Mouse (Mus musculus) limb, embryonic 14.5 days (tissue): ENCODE data around the gene Cyp4v3. TPM values are rescaled to one million over a fixed set of nuclear protein-coding genes. Genes with fewer than 3 reads are reported as not detected.

Experiments used
- ATAC-seq: fragments of 200-750 bp; cut with Nextera tagmentation; 2 replicates; pipeline ENCODE4 v1.8.0; 2017; ENCODE audit warnings: low read depth, moderate number of reproducible peaks, moderate TSS enrichment; ENCODE audit not compliant: low FRiP score
- DNase-seq: peaks from one replicate; pipeline ENCODE4 v3.0.0-alpha.2; 2015; ENCODE audit warnings: low spot score
- H3K27ac ChIP-seq: fragments of 300-500 bp; sonication (generic); replicated peaks from 2 replicates; pipeline ENCODE4 v1.5.1; 2014; ENCODE audit warnings: low read depth, mild to moderate bottlenecking, low read length, moderate library complexity, mixed read lengths
- H3K27me3 ChIP-seq: fragments of 300-500 bp; sonication (generic); 2 replicates; pipeline ENCODE4 v1.6.1; 2014; ENCODE audit warnings: low read length, mixed read lengths; ENCODE audit not compliant: control insufficient read depth, insufficient read depth
- H3K36me3 ChIP-seq: fragments of 300-500 bp; sonication (generic); 2 replicates; pipeline ENCODE4 v1.6.1; 2014; ENCODE audit warnings: mild to moderate bottlenecking, low read length, moderate library complexity, mixed read lengths; ENCODE audit not compliant: control insufficient read depth, insufficient read depth
- H3K4me1 ChIP-seq: fragments of 300-500 bp; sonication (generic); 2 replicates; pipeline ENCODE4 v1.6.1; 2014; ENCODE audit warnings: antibody characterized with exemption, low read length, mixed read lengths; ENCODE audit not compliant: control insufficient read depth, insufficient read depth
- H3K4me2 ChIP-seq: fragments of 300-500 bp; sonication (generic); replicated peaks from 2 replicates; pipeline ENCODE4 v1.6.1; 2014; ENCODE audit warnings: low read depth, mild to moderate bottlenecking, low read length, moderate library complexity; ENCODE audit not compliant: severe bottlenecking
- H3K4me3 ChIP-seq: fragments of 300-500 bp; sonication (generic); replicated peaks from 2 replicates; pipeline ENCODE4 v1.5.1; 2014; ENCODE audit warnings: low read length
- H3K9ac ChIP-seq: fragments of 300-500 bp; sonication (generic); 2 replicates; pipeline ENCODE4 v1.6.1; 2014; ENCODE audit warnings: mild to moderate bottlenecking, low read depth, low read length, moderate library complexity; ENCODE audit not compliant: severe bottlenecking
- H3K9me3 ChIP-seq: fragments of 300-500 bp; sonication (generic); 2 replicates; pipeline ENCODE4 v1.6.1; 2016; ENCODE audit warnings: low read length; ENCODE audit not compliant: control insufficient read depth
- POLR2A ChIP-seq: fragments of 200-500 bp; IDR thresholded peaks from 2 replicates; pipeline ENCODE4 v1.8.0; 2012; ENCODE audit warnings: inconsistent platforms, mild to moderate bottlenecking, moderate library complexity, borderline replicate concordance; ENCODE audit not compliant: insufficient read depth, insufficient read length; ENCODE audit errors: extremely low read depth
- WGBS: fragments of 180-500 bp; shearing (Covaris S2); extraction: QIAGEN DNeasy Blood & Tissue Kit; methylation state at CpG from one replicate; pipeline ENCODE4 v1.1.7; 2014; 5-methylcytosine and 5-hydroxymethylcytosine counted together
- polyA plus RNA-seq, 2 experiments: library from polyadenylated mRNA; depleted of rRNA in 1 of 2; stranded (reverse) in 1 of 2; unstranded in 1 of 2; fragments of >200 nt; fragmentation: Nextera tagmentation in 1 of 2; extraction: Ambion mirVana in 1 of 2; gene quantifications; 2 replicates each; pipeline versions ENCODE4 v1.2.1 to v1.2.3; 2012 to 2014

Cyp4v3 gene
- polyA plus RNA-seq, 2 experiments = 0.98 to 1.4 TPM

DNA sequence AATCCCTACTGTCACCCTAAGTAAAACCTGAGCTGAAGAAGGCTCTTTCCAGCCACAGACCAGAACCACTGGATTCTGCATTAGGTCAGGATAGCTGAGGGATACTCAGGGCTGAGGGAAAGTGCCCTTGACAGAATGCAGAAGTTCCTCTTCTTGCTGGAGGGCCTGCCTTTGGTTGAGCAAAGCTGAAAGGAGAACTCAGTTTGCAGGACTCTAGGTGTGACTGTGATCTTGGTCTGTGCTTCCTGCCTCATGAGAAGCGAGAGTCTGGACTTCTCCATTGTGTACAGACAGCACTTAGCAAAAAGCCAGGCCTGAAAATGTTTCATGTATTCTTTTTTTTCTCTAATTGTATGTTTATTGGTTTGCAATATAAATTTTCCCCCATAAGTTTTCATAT is 34.1 kb upstream of the Cyp4v3 start:
- WGBS = 89% methylated on average over 1 of the region's 1 CpGs
- H3K9ac ChIP-seq = no peak overlapping the region
- H3K4me2 ChIP-seq = no peak overlapping the region
- DNase-seq (no peak), ATAC-seq (no peak)
- TF ChIP-seq POLR2A = no peak
- no peak overlapping the region for H3K4me3 ChIP-seq
- no peaks in the 10 kb centered on the region for H3K36me3 ChIP-seq
- peaks cover 4% of the 10 kb centered on the region for H3K4me1 ChIP-seq
- no peaks in the 10 kb centered on the region for H3K9me3 ChIP-seq
- H3K27ac ChIP-seq = no peak overlapping the region
- H3K27me3 ChIP-seq = no peaks in the 10 kb centered on the region

- no peak overlapping the region for H3K9ac ChIP-seq
- no peak for TF ChIP-seq POLR2A
- no peaks in the 10 kb centered on the region for H3K9me3 ChIP-seq
- H3K4me2 ChIP-seq = no peak overlapping the region
- no peaks in the 10 kb centered on the region for H3K4me1 ChIP-seq
- no peak overlapping the region for H3K27ac ChIP-seq
- no peaks in the 10 kb centered on the region for H3K27me3 ChIP-seq
- no peaks in the 10 kb centered on the region for H3K36me3 ChIP-seq
- DNase-seq = no peak
- H3K4me3 ChIP-seq = no peak overlapping the region
- WGBS = 52% methylated on average over 1 of the region's 1 CpGs
- no peak for ATAC-seq
Observed at GRCm38 (mm10) chr8:45363220-45363619, 30.2 kb upstream of the Cyp4v3 start.

- H3K9ac ChIP-seq = no peak overlapping the region
- peaks cover 6% of the 10 kb centered on the region; the same call in 1 of the 2 replicates for H3K4me1 ChIP-seq
- TF ChIP-seq POLR2A = no peak
- ATAC-seq (no peak), DNase-seq (peak; percentile 37)
- no peak overlapping the region for H3K27ac ChIP-seq
- no peaks in the 10 kb centered on the region for H3K9me3 ChIP-seq
- 66% methylated on average over 6 of the region's 6 CpGs for WGBS
- H3K36me3 ChIP-seq = no peaks in the 10 kb centered on the region
- no peaks in the 10 kb centered on the region for H3K27me3 ChIP-seq
- H3K4me3 ChIP-seq = no peak overlapping the region
- H3K4me2 ChIP-seq = no peak overlapping the region
Observed at GRCm38 (mm10) chr8:45362323-45362722, 29.3 kb upstream of the Cyp4v3 start.

- Histone ChIP-seq H3K4me2 (peak overlapping the region; percentile 86; the same call in 1 of the 2 replicates), H3K27me3 (no peaks in the 10 kb centered on the region), H3K27ac (no peak overlapping the region; the same call in 1 of the 2 replicates), H3K4me1 (peaks cover 6% of the 10 kb centered on the region; the same call in 1 of the 2 replicates), H3K4me3 (no peak overlapping the region), H3K9ac (no peak overlapping the region), H3K36me3 (peaks cover 2% of the 10 kb centered on the region; the same call in 1 of the 2 replicates), H3K9me3 (no peaks in the 10 kb centered on the region)
- no peak for ATAC-seq
- 79% methylated on average over 6 of the region's 6 CpGs for WGBS
- no peak for TF ChIP-seq POLR2A
- no peak for DNase-seq
Observed at GRCm38 (mm10) chr8:45359091-45359605, 26.1 kb upstream of the Cyp4v3 start.

DNA sequence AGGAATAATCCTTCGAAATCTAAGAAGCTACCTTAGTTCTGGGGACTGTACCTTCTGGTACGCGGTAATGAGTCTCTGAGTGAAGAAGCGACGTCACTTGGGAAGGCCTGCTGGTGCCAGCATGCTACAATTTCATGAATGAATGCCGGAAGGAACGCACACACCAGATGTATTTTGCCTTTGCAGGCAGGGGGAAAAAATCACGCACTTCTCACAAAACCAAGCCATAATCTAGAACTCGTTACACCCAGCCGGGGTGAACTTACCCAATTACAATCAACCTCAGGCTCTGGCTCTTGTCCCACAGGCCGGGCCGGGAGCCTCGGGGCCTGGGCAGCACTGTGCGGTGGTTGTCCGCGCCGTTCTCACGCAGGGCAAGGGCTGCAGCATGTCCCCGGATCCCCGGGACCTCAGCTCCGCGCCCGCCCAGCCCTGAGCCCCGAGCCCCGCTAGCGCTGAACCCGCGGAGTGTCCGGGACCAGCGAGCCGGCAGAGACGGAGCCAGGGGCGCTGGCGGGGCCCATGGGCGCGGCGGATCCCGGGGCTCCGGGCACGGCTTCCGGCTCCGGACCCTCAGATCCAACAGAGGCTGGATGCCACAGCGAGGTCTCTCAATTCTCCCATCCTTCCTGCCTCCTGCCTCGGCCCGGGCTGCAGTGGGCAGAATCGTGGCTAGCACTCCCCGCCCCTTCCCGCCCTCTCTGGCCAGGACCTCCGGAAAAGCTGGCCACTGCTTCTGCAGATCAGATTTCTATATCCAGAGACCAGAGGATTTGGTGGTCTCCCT is 25.3 kb upstream of the Cyp4v3 start:
- Histone ChIP-seq H3K4me1 (peaks cover 6% of the 10 kb centered on the region; the same call in 1 of the 2 replicates), H3K9ac (peak overlapping the region; percentile 83), H3K27me3 (no peaks in the 10 kb centered on the region), H3K4me2 (peak overlapping the region; percentile 86), H3K36me3 (peaks cover 2% of the 10 kb centered on the region; the same call in 1 of the 2 replicates), H3K4me3 (peak overlapping the region; percentile 68), H3K27ac (peak overlapping the region; percentile 69), H3K9me3 (no peaks in the 10 kb centered on the region)
- ATAC-seq (peak; percentile 79), DNase-seq (peak; percentile 49)
- no peak for TF ChIP-seq POLR2A
- 2% methylated on average over 40 of the region's 49 CpGs for WGBS
